Mouse (Mus musculus) midbrain, embryonic 16.5 days (tissue): ENCODE measurements at regions not wholly inside any gene's neighbourhood (a gene's known extent, or its start where the extent isn't known, plus 50 kb on each side); places are given as distances from the start of the nearest gene placed in this dataset.
"Not testable (repeated sequence)": the region's sequence is repeated elsewhere in the genome, so short reads cannot be mapped to it uniquely, and the experiment has no call there.

ENCODE experiments used
- ATAC-seq: fragments of 200-750 bp; cut with Nextera tagmentation; 2 replicates; pipeline ENCODE4 v1.8.0; 2017; ENCODE audit warnings: moderate TSS enrichment
- H3K27ac ChIP-seq: fragments of 300-500 bp; sonication (generic); 2 replicates; pipeline ENCODE4 v1.5.1; 2014; ENCODE audit warnings: mild to moderate bottlenecking, low read length, mixed read lengths
- H3K27me3 ChIP-seq: fragments of 300-500 bp; sonication (generic); 2 replicates; pipeline ENCODE4 v1.6.1; 2014; ENCODE audit warnings: low read depth, low read length, mixed read lengths; ENCODE audit not compliant: control insufficient read depth, insufficient read depth
- H3K36me3 ChIP-seq: fragments of 300-500 bp; sonication (generic); 2 replicates; pipeline ENCODE4 v1.6.1; 2014; ENCODE audit warnings: mild to moderate bottlenecking, low read length, moderate library complexity, mixed read lengths; ENCODE audit not compliant: control insufficient read depth, insufficient read depth
- H3K4me1 ChIP-seq: fragments of 300-500 bp; sonication (generic); 2 replicates; pipeline ENCODE4 v1.6.1; 2014; ENCODE audit warnings: mild to moderate bottlenecking, low read length, mixed read lengths; ENCODE audit not compliant: control insufficient read depth, insufficient read depth
- H3K4me2 ChIP-seq: fragments of 300-500 bp; sonication (generic); 2 replicates; pipeline ENCODE4 v1.6.1; 2014; ENCODE audit warnings: mild to moderate bottlenecking, low read length, mixed read lengths
- H3K4me3 ChIP-seq: fragments of 300-500 bp; sonication (generic); 2 replicates; pipeline ENCODE4 v1.5.1; 2014; ENCODE audit warnings: low read depth, mild to moderate bottlenecking, low read length, moderate library complexity, mixed read lengths
- H3K9ac ChIP-seq: fragments of 300-500 bp; sonication (generic); 2 replicates; pipeline ENCODE4 v1.6.1; 2014; ENCODE audit warnings: low read depth, low read length, mixed read lengths
- H3K9me3 ChIP-seq: fragments of 300-500 bp; sonication (generic); replicated peaks from 2 replicates; pipeline ENCODE4 v1.6.1; 2014; ENCODE audit warnings: mild to moderate bottlenecking, low read length, mixed read lengths; ENCODE audit not compliant: control insufficient read depth, poor library complexity, severe bottlenecking
- WGBS: fragments of 180-500 bp; shearing (Covaris S2); extraction: QIAGEN DNeasy Blood & Tissue Kit; methylation state at CpG from one replicate; pipeline ENCODE4 v1.1.7; 2014; 5-methylcytosine and 5-hydroxymethylcytosine counted together

GRCm38 (mm10) chr2:44513080-44513724 is 414.3 kb downstream of the Gtdc1 start:
- H3K4me1 ChIP-seq: no peaks in the 10 kb centered on the region
- ATAC-seq: no peak
- WGBS: 55% methylated on average over 6 of the region's 6 CpGs

GRCm38 (mm10) chr2:44512334-44512733 is 415.1 kb downstream of the Gtdc1 start:
- no peak for ATAC-seq
- Histone ChIP-seq H3K9ac (no peak overlapping the region), H3K9me3 (no peaks in the 10 kb centered on the region), H3K4me3 (no peak overlapping the region), H3K27me3 (no peaks in the 10 kb centered on the region), H3K27ac (no peak overlapping the region), H3K4me1 (no peaks in the 10 kb centered on the region), H3K4me2 (no peak overlapping the region), H3K36me3 (no peaks in the 10 kb centered on the region)
- 52% methylated on average over 8 of the region's 8 CpGs for WGBS

More at GRCm38 (mm10) chr2:44513080-44513724, 414.3 kb downstream of the Gtdc1 start:
- Histone ChIP-seq H3K36me3 (no peaks in the 10 kb centered on the region), H3K4me3 (no peak overlapping the region), H3K27ac (no peak overlapping the region), H3K27me3 (no peaks in the 10 kb centered on the region), H3K9me3 (no peaks in the 10 kb centered on the region), H3K4me2 (no peak overlapping the region), H3K9ac (no peak overlapping the region)

DNA sequence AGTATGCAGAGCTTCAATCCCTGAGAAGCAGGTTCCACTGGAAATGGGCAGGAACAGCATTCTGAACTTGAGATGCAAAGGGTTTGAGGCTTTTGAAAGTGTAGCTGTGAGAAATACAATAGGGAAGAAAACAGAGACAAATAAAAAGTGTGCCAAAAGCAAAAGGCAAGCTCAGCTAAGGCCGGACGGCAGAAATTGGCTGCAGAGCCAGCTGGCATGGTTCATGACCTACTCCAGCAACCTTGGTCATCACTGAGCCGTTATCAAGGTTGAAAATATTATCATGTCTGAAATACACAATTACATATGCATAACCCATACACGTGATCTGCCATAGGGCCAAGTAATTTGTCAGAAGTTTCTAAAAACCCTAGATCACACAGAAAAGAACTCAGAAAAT is 418.4 kb downstream of the Gtdc1 start:
- Histone ChIP-seq H3K36me3 (no peaks in the 10 kb centered on the region), H3K4me1 (no peaks in the 10 kb centered on the region), H3K4me3 (no peak overlapping the region), H3K27me3 (no peaks in the 10 kb centered on the region), H3K27ac (no peak overlapping the region), H3K9me3 (no peaks in the 10 kb centered on the region), H3K4me2 (no peak overlapping the region), H3K9ac (no peak overlapping the region)
- WGBS: 83% methylated on average over 4 of the region's 4 CpGs
- no peak for ATAC-seq

- no peaks in the 10 kb centered on the region for H3K27me3 ChIP-seq
- H3K9me3 ChIP-seq: no peaks in the 10 kb centered on the region
- H3K4me3 ChIP-seq: no peak overlapping the region
- no peak overlapping the region for H3K27ac ChIP-seq
- H3K36me3 ChIP-seq: no peaks in the 10 kb centered on the region
- no peak overlapping the region for H3K9ac ChIP-seq
- ATAC-seq: no peak
- H3K4me1 ChIP-seq: no peaks in the 10 kb centered on the region
- 65% methylated on average over 6 of the region's 6 CpGs for WGBS
- no peak overlapping the region for H3K4me2 ChIP-seq
These were observed 423.2 kb downstream of the Gtdc1 start for GRCm38 (mm10) chr2:44504273-44504672.

DNA sequence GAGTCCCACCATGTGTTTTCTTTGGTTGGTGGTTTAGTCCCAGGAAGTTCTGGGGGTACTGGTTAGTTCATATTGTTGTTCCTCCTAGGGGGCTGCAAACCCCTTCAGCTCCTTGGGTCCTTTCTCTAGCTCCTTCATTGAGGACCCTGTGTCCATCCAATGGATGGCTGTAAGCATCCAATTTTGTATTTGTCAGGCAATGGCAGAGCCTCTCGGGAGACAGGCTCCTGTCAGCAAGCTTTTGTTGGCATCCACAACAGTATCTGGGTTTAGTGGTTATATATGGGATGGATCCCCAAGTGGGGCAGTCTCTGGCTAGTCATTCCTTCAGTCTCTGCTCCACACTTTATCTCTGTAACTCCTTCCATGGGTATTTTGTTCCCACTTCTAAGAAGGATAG is 436.7 kb downstream of the Gtdc1 start:
- H3K4me2 ChIP-seq, H3K9ac ChIP-seq, H3K4me3 ChIP-seq, H3K36me3 ChIP-seq, H3K9me3 ChIP-seq, H3K27me3 ChIP-seq, ATAC-seq, H3K4me1 ChIP-seq, H3K27ac ChIP-seq: not testable (repeated sequence)
- WGBS: 94% methylated on average over 1 of the region's 1 CpGs

- Histone ChIP-seq H3K4me2 (no peak overlapping the region), H3K4me3 (no peak overlapping the region), H3K27me3 (no peaks in the 10 kb centered on the region), H3K36me3 (no peaks in the 10 kb centered on the region), H3K4me1 (no peaks in the 10 kb centered on the region), H3K9ac (no peak overlapping the region), H3K27ac (no peak overlapping the region), H3K9me3 (no peaks in the 10 kb centered on the region; the same call in 1 of the 2 replicates)
- ATAC-seq: no peak
- WGBS: 95% methylated on average over 4 of the region's 4 CpGs
These were observed 437.2 kb downstream of the Gtdc1 start for GRCm38 (mm10) chr2:44490230-44490629.

DNA sequence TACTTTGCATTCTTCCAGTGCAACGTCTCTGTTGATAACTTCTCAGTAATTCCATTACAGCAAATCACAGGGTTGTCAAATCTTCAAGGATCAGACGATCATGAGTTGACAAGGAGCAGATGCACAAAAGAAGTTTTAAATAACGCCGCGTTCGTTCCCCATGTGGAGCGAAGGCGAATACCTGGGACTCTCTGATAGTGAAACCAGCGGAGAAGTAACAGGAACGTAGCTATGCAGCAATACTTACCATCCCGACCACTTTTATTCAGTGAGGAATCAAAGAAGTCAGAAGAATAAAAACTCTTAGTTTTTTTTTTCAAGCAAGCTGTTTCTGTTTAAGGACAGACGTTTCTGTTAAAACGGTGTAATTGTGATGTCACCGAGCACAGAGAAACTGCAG is 441.6 kb downstream of the Gtdc1 start:
- WGBS: 67% methylated on average over 14 of the region's 14 CpGs
- Histone ChIP-seq H3K36me3 (no peaks in the 10 kb centered on the region), H3K4me2 (no peak overlapping the region)

DNA sequence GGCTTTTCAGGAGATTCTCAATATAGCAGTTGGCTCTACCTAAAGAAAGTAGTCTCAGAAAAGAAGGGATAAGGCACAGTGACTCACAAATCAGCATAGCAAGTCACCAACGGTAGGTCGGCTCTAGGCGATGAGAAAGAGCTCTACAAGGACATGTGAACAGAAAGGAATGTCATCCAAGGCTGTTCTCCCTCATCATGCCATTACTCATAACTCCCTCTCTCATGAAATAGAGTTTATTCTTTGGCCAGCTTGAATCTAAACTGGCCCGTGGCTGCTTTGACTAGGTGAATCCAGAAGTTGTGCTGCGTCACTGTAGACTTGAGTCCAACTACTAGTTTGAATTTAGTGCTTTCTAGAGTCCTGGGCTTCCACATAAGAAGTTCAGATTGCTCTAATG is 447.7 kb downstream of the Gtdc1 start:
- WGBS: 97% methylated on average over 5 of the region's 5 CpGs
- H3K36me3 ChIP-seq: no peaks in the 10 kb centered on the region
- no peaks in the 10 kb centered on the region for H3K4me1 ChIP-seq
- no peak overlapping the region for H3K4me2 ChIP-seq
- H3K9me3 ChIP-seq: no peaks in the 10 kb centered on the region
- no peak overlapping the region for H3K27ac ChIP-seq
- ATAC-seq: no peak
- H3K27me3 ChIP-seq: no peaks in the 10 kb centered on the region
- H3K4me3 ChIP-seq: no peak overlapping the region
- no peak overlapping the region for H3K9ac ChIP-seq

More for the DNA sequence above, 441.6 kb downstream of the Gtdc1 start:
- H3K4me3 ChIP-seq: no peak overlapping the region
- ATAC-seq: no peak
- H3K9ac ChIP-seq: no peak overlapping the region
- H3K27me3 ChIP-seq: no peaks in the 10 kb centered on the region
- no peak overlapping the region for H3K27ac ChIP-seq
- H3K4me1 ChIP-seq: no peaks in the 10 kb centered on the region
- H3K9me3 ChIP-seq: no peaks in the 10 kb centered on the region; the same call in 1 of the 2 replicates

DNA sequence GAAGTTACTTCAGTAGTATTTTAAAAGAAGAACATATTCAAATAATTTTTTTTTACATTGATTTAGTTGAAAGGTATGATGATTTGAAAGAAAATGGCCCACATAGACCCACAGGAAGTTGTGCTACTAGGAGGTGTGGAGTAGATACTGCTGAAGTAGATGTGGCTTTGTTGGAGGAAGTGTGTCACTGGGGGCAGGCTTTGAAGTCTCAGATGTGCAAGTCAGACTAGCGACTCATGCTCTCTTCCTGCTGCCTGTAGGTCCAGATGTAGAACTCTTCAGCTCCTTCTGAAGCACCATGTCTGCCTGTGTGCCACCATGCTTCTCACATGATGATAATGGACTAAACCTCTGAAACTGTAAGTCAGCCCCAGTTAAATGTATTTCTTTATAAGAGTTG is 452.0 kb downstream of the Gtdc1 start:
- no peaks in the 10 kb centered on the region for H3K27me3 ChIP-seq
- H3K4me3 ChIP-seq: no peak overlapping the region
- H3K4me2 ChIP-seq: no peak overlapping the region
- H3K36me3 ChIP-seq: no peaks in the 10 kb centered on the region
- no peak overlapping the region for H3K9ac ChIP-seq
- no peak overlapping the region for H3K27ac ChIP-seq
- no peaks in the 10 kb centered on the region for H3K9me3 ChIP-seq
- WGBS: 89% methylated on average over 1 of the region's 1 CpGs
- ATAC-seq: no peak
- no peaks in the 10 kb centered on the region for H3K4me1 ChIP-seq
